Mouse (Mus musculus) retina, adult 2 months (tissue): Measurements from ENCODE around the gene Clec4e.
"Not testable (repeated sequence)": the region's sequence is repeated elsewhere in the genome, so short reads cannot be mapped to it uniquely, and the experiment has no call there.

Experiments
- DNase-seq: peaks from one replicate; pipeline ENCODE4 v3.0.0-alpha.2; 2012; ENCODE audit warnings: low read depth, low spot score

Gene Clec4e

GRCm38 (mm10) chr6:123289753-123290152, at the start of gene Clec4e:
Clec4e (minus strand) TSS chr6:123289870.
- DNase-seq = no peak

- no peak for DNase-seq
Measured at GRCm38 (mm10) chr6:123332503-123332902, 42.8 kb upstream of the Clec4e start.

GRCm38 (mm10) chr6:123308033-123308432, 18.4 kb upstream of the Clec4e start, which contains the start of gene Vmn2r19:
Vmn2r19 (plus strand) TSS chr6:123308333.
- DNase-seq = no peak

- not testable (repeated sequence) for DNase-seq
Measured at GRCm38 (mm10) chr6:123306315-123306714, 16.6 kb upstream of the Clec4e start.

- DNase-seq = no peak
Measured at GRCm38 (mm10) chr6:123296687-123297086, 7.0 kb upstream of the Clec4e start.

GRCm38 (mm10) chr6:123293509-123293908, 3.8 kb upstream of the Clec4e start:
- not testable (repeated sequence) for DNase-seq

- no peak for DNase-seq
Measured at GRCm38 (mm10) chr6:123292751-123293400, 3.2 kb upstream of the Clec4e start.

GRCm38 (mm10) chr6:123288931-123289330, 739 bp downstream of the Clec4e start:
- DNase-seq = no peak

GRCm38 (mm10) chr6:123286311-123286710, 3.4 kb downstream of the Clec4e start:
- no peak for DNase-seq

- no peak for DNase-seq
Measured at GRCm38 (mm10) chr6:123279443-123279842, 10.2 kb downstream of the Clec4e start.

- DNase-seq = no peak
Measured at GRCm38 (mm10) chr6:123266945-123267344, 22.7 kb downstream of the Clec4e start.

- DNase-seq = no peak
Measured at GRCm38 (mm10) chr6:123265809-123266208, 23.9 kb downstream of the Clec4e start.

- no peak for DNase-seq
Measured at GRCm38 (mm10) chr6:123264194-123264593, 25.5 kb downstream of the Clec4e start.

- no peak for DNase-seq
Measured at GRCm38 (mm10) chr6:123261555-123262161, 28.0 kb downstream of the Clec4e start, which contains the start of gene Clec4d. Clec4d (plus strand) TSS chr6:123262111.

- no peak for DNase-seq
Measured at GRCm38 (mm10) chr6:123260868-123261267, 28.8 kb downstream of the Clec4e start.

GRCm38 (mm10) chr6:123259889-123260603, 29.6 kb downstream of the Clec4e start:
- DNase-seq = no peak

- DNase-seq = no peak
Measured at GRCm38 (mm10) chr6:123258946-123259345, 30.7 kb downstream of the Clec4e start.

GRCm38 (mm10) chr6:123252735-123253134, 36.9 kb downstream of the Clec4e start:
- no peak for DNase-seq

- not testable (repeated sequence) for DNase-seq
Measured at GRCm38 (mm10) chr6:123248862-123249261, 40.8 kb downstream of the Clec4e start.

- DNase-seq = no peak
Measured at GRCm38 (mm10) chr6:123244201-123244600, 45.5 kb downstream of the Clec4e start.

- DNase-seq = no peak
Measured at GRCm38 (mm10) chr6:123237582-123237981, 52.1 kb downstream of the Clec4e start.
